Mouse (Mus musculus): ENCODE measurements around the gene Cenpv. TPM values are rescaled to one million over a fixed set of nuclear protein-coding genes. Genes with fewer than 3 reads are reported as not detected.
"Not testable (repeated sequence)": the region's sequence is repeated elsewhere in the genome, so short reads cannot be mapped to it uniquely, and the experiment has no call there.

Cenpv gene
- polyA plus RNA-seq, 1 experiment from 2014 or later: 16.4 TPM

- Histone ChIP-seq H3K36me3 (0 out of 2 replicates have a peak, but pooled peaks cover 1% of the 10 kb centered on the region), H3K27ac (replicated peaks) (no peak overlapping the region), H3K9me3 (no peaks in the 10 kb centered on the region), H3K4me1 (peaks cover 12% of the 10 kb centered on the region), H3K27me3 (replicated peaks) (peaks cover 30% of the 10 kb centered on the region), H3K4me2 (peak overlapping the region; percentile 83), H3K9ac (0 out of 2 replicates have a peak overlapping the region, but pooled peaks have one; percentile 19), H3K4me3 (no peak overlapping the region)
- 89% methylated on average over 8 of the region's 8 CpGs for WGBS
- ATAC-seq (ENCODE audit: extremely low read depth, insufficient number of reproducible peaks, low FRiP score, low TSS enrichment): no peak
Observed at GRCm38 (mm10) chr11:62537089-62537488, 2.0 kb downstream of the Cenpv start.

GRCm38 (mm10) chr11:62522283-62522682, 16.8 kb downstream of the Cenpv start:
- H3K9ac ChIP-seq: no peak overlapping the region
- H3K27ac ChIP-seq (replicated peaks): no peak overlapping the region
- H3K4me2 ChIP-seq: no peak overlapping the region
- no peak overlapping the region for H3K4me3 ChIP-seq
- H3K36me3 ChIP-seq: 0 out of 2 replicates have a peak, but pooled peaks cover 3% of the 10 kb centered on the region
- peaks cover 6% of the 10 kb centered on the region for H3K4me1 ChIP-seq
- no peaks in the 10 kb centered on the region for H3K27me3 ChIP-seq (replicated peaks)
- WGBS: 32% methylated on average over 2 of the region's 2 CpGs
- no peaks in the 10 kb centered on the region for H3K9me3 ChIP-seq
- ATAC-seq (ENCODE audit: extremely low read depth, insufficient number of reproducible peaks, low FRiP score, low TSS enrichment): no peak

GRCm38 (mm10) chr11:62518991-62519390, 20.1 kb downstream of the Cenpv start:
- WGBS: 16% methylated on average over 2 of the region's 2 CpGs
- no peak overlapping the region for H3K4me3 ChIP-seq
- ATAC-seq (ENCODE audit: extremely low read depth, insufficient number of reproducible peaks, low FRiP score, low TSS enrichment): no peak

GRCm38 (mm10) chr11:62513311-62513710, 25.8 kb downstream of the Cenpv start:
- no peak for ATAC-seq (ENCODE audit: extremely low read depth, insufficient number of reproducible peaks, low FRiP score, low TSS enrichment)
- Histone ChIP-seq H3K4me1 (no peaks in the 10 kb centered on the region), H3K36me3 (peaks cover 10% of the 10 kb centered on the region; the same call in 1 of the 2 replicates), H3K27ac (replicated peaks) (no peak overlapping the region), H3K9me3 (no peaks in the 10 kb centered on the region), H3K4me2 (no peak overlapping the region), H3K4me3 (no peak overlapping the region), H3K27me3 (replicated peaks) (no peaks in the 10 kb centered on the region), H3K9ac (no peak overlapping the region)
- 69% methylated on average over 6 of the region's 6 CpGs for WGBS

More at GRCm38 (mm10) chr11:62518991-62519390, 20.1 kb downstream of the Cenpv start:
- Histone ChIP-seq H3K9ac (no peak overlapping the region), H3K9me3 (no peaks in the 10 kb centered on the region), H3K4me2 (no peak overlapping the region), H3K4me1 (peaks cover 6% of the 10 kb centered on the region), H3K27ac (replicated peaks) (no peak overlapping the region; the same call in 1 of the 2 replicates), H3K27me3 (replicated peaks) (no peaks in the 10 kb centered on the region), H3K36me3 (0 out of 2 replicates have a peak, but pooled peaks cover 2% of the 10 kb centered on the region)

- Histone ChIP-seq H3K36me3 (peaks cover 10% of the 10 kb centered on the region; the same call in 1 of the 2 replicates), H3K4me2 (no peak overlapping the region), H3K27ac (replicated peaks) (no peak overlapping the region), H3K4me1 (no peaks in the 10 kb centered on the region), H3K9me3 (no peaks in the 10 kb centered on the region), H3K9ac (no peak overlapping the region), H3K4me3 (no peak overlapping the region), H3K27me3 (replicated peaks) (no peaks in the 10 kb centered on the region)
- no peak for ATAC-seq (ENCODE audit: extremely low read depth, insufficient number of reproducible peaks, low FRiP score, low TSS enrichment)
- WGBS: 82% methylated on average over 8 of the region's 8 CpGs
Observed at GRCm38 (mm10) chr11:62512529-62513080, 26.5 kb downstream of the Cenpv start.

GRCm38 (mm10) chr11:62511444-62512202, 27.4 kb downstream of the Cenpv start:
- no peak for ATAC-seq (ENCODE audit: extremely low read depth, insufficient number of reproducible peaks, low FRiP score, low TSS enrichment)
- Histone ChIP-seq H3K36me3 (peaks cover 7% of the 10 kb centered on the region; the same call in 1 of the 2 replicates), H3K9me3 (no peaks in the 10 kb centered on the region), H3K4me1 (no peaks in the 10 kb centered on the region), H3K4me3 (no peak overlapping the region), H3K27ac (replicated peaks) (no peak overlapping the region), H3K4me2 (no peak overlapping the region), H3K9ac (no peak overlapping the region), H3K27me3 (replicated peaks) (no peaks in the 10 kb centered on the region)
- WGBS: 82% methylated on average over 13 of the region's 13 CpGs

GRCm38 (mm10) chr11:62510956-62511355, 28.1 kb downstream of the Cenpv start:
- Histone ChIP-seq H3K27ac (replicated peaks) (no peak overlapping the region), H3K36me3 (peaks cover 7% of the 10 kb centered on the region; the same call in 1 of the 2 replicates), H3K4me2 (no peak overlapping the region), H3K9me3 (no peaks in the 10 kb centered on the region), H3K9ac (no peak overlapping the region), H3K4me3 (no peak overlapping the region), H3K27me3 (replicated peaks) (no peaks in the 10 kb centered on the region), H3K4me1 (no peaks in the 10 kb centered on the region)
- 82% methylated on average over 5 of the region's 5 CpGs for WGBS
- no peak for ATAC-seq (ENCODE audit: extremely low read depth, insufficient number of reproducible peaks, low FRiP score, low TSS enrichment)

- no peak for ATAC-seq (ENCODE audit: extremely low read depth, insufficient number of reproducible peaks, low FRiP score, low TSS enrichment)
- Histone ChIP-seq H3K4me1 (no peaks in the 10 kb centered on the region), H3K9me3 (no peaks in the 10 kb centered on the region), H3K9ac (no peak overlapping the region), H3K4me3 (no peak overlapping the region), H3K36me3 (peaks cover 7% of the 10 kb centered on the region; the same call in 1 of the 2 replicates), H3K27ac (replicated peaks) (no peak overlapping the region), H3K4me2 (no peak overlapping the region), H3K27me3 (replicated peaks) (no peaks in the 10 kb centered on the region)
- WGBS: 70% methylated on average over 3 of the region's 3 CpGs
Observed at GRCm38 (mm10) chr11:62509571-62509970, 29.5 kb downstream of the Cenpv start.

- H3K36me3 ChIP-seq; H3K9ac ChIP-seq; H3K4me2 ChIP-seq; H3K4me3 ChIP-seq; ATAC-seq (ENCODE audit: extremely low read depth, insufficient number of reproducible peaks, low FRiP score, low TSS enrichment); H3K9me3 ChIP-seq; H3K27me3 ChIP-seq (replicated peaks); H3K4me1 ChIP-seq; H3K27ac ChIP-seq (replicated peaks): not testable (repeated sequence)
- WGBS: 89% methylated on average over 5 of the region's 5 CpGs
Observed at GRCm38 (mm10) chr11:62508816-62509215, 30.2 kb downstream of the Cenpv start.

- ATAC-seq (ENCODE audit: extremely low read depth, insufficient number of reproducible peaks, low FRiP score, low TSS enrichment); H3K9me3 ChIP-seq; H3K4me2 ChIP-seq; H3K4me3 ChIP-seq; H3K27ac ChIP-seq (replicated peaks); H3K27me3 ChIP-seq (replicated peaks); H3K4me1 ChIP-seq; H3K9ac ChIP-seq; H3K36me3 ChIP-seq: not testable (repeated sequence)
- WGBS: 91% methylated on average over 13 of the region's 13 CpGs
Observed at GRCm38 (mm10) chr11:62508365-62508764, 30.7 kb downstream of the Cenpv start.

GRCm38 (mm10) chr11:62507683-62508082, 31.4 kb downstream of the Cenpv start:
- no peak for ATAC-seq (ENCODE audit: extremely low read depth, insufficient number of reproducible peaks, low FRiP score, low TSS enrichment)
- 83% methylated on average over 4 of the region's 4 CpGs for WGBS
- peaks cover 1% of the 10 kb centered on the region; the same call in 1 of the 2 replicates for H3K36me3 ChIP-seq
- no peaks in the 10 kb centered on the region for H3K4me1 ChIP-seq
- H3K27ac ChIP-seq (replicated peaks): no peak overlapping the region
- no peak overlapping the region for H3K4me3 ChIP-seq
- H3K9me3 ChIP-seq: no peaks in the 10 kb centered on the region
- H3K9ac ChIP-seq: no peak overlapping the region
- no peak overlapping the region for H3K4me2 ChIP-seq
- no peaks in the 10 kb centered on the region for H3K27me3 ChIP-seq (replicated peaks)

Data from heart, embryonic 13.5 days (tissue).